Mouse (Mus musculus) CD4-positive naive resting alpha-beta T cell, adult 57 days (primary cell): ENCODE data around the gene Acox1. TPM values are rescaled to one million over a fixed set of nuclear protein-coding genes. Genes with fewer than 3 reads are reported as not detected.

Experiments used
- total RNA-seq: library from RNA; stranded (reverse); gene quantifications from one replicate; pipeline ENCODE4 v1.2.4, GENCODE M21; 2023

The Acox1 gene
- total RNA-seq, result 24.0 TPM

DNA sequence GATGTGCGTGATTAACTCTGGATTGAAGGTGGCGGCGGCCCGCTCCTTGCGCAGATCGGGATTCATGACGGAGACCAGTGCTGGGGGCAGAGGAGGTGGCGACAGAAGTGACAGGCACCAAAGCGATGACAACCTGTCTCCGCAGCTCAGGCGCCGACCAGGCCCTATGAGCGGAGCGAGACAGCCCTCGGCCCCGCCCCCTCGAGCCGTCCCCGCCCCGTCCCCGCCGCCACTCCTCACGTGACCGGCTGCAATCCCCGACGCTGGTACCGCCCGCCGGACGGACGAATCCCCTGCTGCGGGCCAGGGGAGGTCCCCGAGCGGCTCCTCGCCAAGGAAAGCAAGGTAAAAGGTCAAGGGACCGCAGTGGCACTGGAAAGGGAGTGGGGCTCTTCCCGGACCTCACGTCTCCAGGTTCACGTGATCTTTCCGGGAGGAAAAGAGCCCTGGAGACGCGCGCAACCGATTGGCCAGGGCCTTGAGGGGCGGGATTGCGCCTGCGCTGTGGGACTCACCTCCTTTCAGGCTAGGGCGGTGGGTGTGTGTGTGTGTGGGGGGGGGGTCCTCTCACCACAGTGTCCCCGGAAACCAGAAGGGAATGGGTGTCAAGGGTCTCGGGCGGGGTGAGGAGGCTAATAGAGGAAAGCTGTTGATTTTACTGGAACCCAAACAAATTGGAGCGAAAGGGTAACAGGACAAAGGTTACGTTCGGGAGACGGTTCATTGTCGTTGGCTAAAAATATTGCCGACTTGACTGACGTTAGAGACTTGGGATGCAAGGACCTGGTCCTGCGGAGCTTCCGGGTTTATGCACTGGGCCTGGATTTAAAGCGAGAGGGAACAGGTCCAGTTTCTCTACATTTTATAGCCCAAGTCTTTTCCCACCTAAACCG is at the start of gene Acox1, which contains the start of gene Ten1:
Acox1 (minus strand) TSS at position 407 of the 893 bp plus-strand sequence.
Ten1 (plus strand) TSS at position 217 of the 893 bp plus-strand sequence.

DNA sequence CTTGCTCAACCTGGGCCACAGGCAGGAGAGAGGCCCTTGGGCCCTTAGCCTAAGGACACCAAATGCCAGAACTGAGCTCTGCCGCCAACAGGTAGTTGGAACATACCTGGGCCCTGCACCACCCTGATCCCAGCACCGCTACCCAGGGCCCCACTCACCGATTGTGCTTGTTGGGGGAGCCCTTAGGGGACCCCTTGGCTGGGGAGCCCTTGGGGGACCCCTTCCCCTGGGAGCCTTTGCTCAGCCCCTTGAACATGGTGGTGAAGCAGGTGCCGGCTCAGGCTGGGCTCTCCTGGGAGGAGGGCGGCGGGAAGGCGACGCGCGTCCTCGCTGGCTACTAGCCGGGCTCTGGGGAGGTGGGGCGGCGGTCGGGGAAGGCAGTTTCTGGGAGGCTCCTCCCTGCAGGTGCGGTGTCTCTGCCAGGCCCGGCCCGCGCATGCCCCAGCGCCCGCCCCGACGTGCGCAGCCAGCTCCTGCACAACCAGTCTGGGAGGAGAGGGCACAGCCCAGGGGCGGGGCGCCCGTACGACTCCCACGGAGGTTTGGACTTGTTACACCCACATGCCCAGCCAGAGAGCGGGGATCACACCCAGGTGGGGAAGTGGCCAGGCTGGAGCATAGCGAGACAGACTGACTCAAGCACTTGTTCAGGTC is 39.0 kb upstream of the Acox1 start, which contains the start of gene Evpl:
Evpl (minus strand) TSS at position 336 of the 654 bp plus-strand sequence.

DNA sequence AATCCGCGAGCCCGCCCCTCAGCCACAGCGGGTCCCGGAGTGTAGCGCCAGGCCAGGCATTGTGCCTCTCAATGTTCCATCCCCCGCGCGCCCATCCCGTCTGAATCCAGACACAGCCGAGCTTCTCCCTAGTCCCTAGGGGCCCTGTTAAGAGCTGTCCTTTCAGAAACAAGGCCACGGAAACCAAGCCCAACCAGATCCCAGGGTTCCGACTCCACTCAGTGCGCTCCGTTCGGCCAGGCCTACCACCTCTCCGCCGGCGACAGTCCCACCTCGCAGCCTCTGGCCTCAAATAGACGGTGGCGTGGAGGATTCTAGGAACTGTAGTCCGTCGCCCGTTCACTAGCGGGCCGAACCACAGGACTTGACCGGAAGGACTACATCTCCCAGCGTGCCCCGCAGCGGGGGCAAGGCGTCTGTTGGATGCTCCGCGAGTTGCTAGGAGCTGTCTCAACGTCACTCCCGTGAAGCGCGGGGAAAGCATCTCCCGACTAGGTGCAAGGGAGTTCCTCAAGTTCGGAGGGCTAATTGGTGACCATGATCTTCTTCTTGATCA is 30.9 kb downstream of the Acox1 start, which contains the start of gene Fbf1:
Fbf1 (minus strand) TSS at position 283 of the 556 bp plus-strand sequence.

DNA sequence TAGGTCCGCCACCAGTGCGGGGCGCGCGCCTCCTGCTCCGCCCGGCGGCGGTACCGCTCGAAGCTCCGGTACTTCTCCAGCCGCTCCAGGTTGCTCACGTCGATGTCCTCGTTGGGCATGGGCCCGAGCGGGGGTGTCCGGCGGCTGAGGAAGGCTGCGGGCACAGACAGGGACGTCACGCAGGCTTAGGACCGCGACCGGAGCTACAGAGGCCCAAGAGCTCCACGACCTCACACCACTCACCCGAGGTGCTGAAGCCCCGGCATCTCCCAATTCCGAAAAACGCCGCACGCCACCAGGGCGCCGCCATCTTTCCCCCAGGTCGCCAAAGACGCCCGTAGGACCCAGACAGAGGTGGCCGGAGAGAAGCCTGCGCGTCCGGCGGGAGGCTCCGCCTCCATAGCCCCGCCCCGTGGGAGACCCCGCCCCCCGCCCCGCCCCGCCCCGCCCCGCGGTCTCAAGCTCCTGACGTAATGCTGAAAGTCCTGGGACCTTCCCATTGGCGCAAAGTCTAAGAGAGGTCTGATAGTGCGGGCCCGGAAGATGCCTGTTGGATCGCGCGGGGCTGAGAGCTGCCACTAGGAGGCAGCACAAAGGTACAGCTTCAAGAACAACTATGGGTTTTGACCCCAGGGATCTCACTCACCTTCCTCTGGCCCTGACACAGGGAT is 60.2 kb downstream of the Acox1 start, which contains the start of gene Mrpl38:
Mrpl38 (minus strand) TSS at position 401 of the 671 bp plus-strand sequence.

DNA sequence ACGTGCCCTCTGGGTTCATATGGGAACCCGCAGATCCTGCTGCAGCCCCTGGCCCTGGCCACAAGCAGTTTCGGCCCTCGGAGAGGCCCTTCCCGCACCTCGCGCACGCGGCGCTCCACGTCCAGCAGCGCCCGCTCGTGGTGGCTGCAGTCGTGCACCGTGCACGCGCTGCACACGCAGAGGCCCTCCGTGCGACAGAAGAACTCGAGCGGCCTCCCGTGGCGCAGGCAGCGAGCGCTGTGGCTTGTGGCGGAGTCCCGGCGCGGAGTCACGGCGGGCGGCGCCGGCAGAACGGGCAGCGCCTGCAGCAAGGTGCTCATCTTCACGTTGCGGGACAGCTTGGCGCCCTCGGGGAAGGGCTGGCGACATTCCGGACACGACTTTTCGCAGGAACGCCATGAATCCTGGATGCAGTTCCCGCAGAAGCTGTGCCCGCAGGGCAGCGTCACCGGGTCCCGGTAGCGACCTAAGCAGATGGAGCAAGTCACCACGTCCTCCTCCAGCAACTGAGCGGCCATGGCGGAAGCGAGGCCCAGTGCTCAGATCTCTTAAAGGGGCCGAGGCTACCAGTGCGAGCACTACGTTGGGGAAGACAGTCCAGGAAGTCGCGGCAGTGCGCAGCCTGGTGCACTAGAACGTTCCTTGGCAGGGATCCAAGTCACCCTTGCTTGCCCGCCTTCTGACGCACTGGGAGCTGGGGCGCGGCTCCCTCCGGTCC is 68.2 kb downstream of the Acox1 start, which contains the start of gene Trim65:
Trim65 (minus strand) TSS at position 641 of the 718 bp plus-strand sequence.

DNA sequence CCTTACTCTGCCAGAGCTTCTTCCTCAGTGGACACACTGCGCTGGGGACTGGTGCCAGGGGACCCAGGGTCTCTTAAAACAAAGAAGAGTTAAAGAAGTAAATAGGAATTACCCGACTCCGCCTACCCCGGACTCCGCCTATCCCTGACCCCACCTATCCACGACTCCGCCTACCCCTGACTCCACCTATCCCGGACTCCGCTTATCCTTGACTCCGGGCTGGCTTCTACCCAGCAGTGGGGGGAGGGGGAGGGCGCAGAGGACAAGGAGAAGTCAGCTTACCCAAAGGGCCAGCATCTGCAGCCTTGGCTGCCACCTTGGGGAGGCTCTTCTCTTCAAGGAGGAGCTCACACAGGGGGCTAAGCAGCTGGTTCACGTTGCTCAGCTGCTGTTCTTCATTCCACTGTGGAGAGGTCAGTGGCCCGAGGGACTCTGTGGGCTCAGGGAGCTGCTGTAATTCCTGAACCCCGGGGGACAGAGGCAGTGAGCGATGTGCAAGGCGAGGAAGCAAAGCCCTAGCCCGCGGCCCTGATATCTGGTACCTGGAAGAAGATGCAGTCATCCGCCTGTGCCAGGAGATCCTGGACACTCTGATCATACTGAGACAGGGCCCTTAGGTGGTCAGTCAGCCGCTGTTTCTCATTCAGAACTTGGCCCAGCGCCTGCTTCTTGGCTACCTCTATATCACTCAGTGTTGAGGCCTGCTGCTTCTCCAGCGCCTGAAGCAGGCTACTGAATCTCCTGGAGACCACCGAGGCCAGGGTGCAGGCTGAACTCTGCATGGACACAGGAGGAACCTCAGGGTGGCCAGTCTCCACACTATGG is 71.5 kb downstream of the Acox1 start, which contains the start of gene Trim47:
Trim47 (minus strand) TSS at position 55 of the 825 bp plus-strand sequence.

Other genes starting within 250 kb of the Acox1 start
- 0.59 TPM for gene Itgb4, start 224.3 kb downstream of the Acox1 start, total RNA-seq
- gene Galk1, start 186.3 kb downstream of the Acox1 start, total RNA-seq, result 15.2 TPM
- 1,631 TPM for gene H3f3b, start 171.1 kb downstream of the Acox1 start, total RNA-seq
- 58.6 TPM for gene Unk, start 168.7 kb downstream of the Acox1 start, total RNA-seq
- 85.3 TPM for gene Unc13d, start 121.1 kb downstream of the Acox1 start, total RNA-seq
- gene Wbp2, start 112.0 kb downstream of the Acox1 start, total RNA-seq, result 174 TPM
- 1.8 TPM for gene Trim47, start 71.8 kb downstream of the Acox1 start, total RNA-seq
- 39.2 TPM for gene Trim65, start 67.9 kb downstream of the Acox1 start, total RNA-seq
- gene Mrpl38, start 60.2 kb downstream of the Acox1 start, total RNA-seq, result 59.1 TPM
- 27.4 TPM for gene Fbf1, start 30.9 kb downstream of the Acox1 start, total RNA-seq
- 43.3 TPM for gene Ten1, start 190 bp downstream of the Acox1 start, total RNA-seq
- 0.44 TPM for gene Evpl, start 39.0 kb upstream of the Acox1 start, total RNA-seq
- 67.5 TPM for gene Srp68, start 75.2 kb upstream of the Acox1 start, total RNA-seq
- gene Galr2, start 81.9 kb upstream of the Acox1 start, total RNA-seq, result not detected
- gene Exoc7, start 108.2 kb upstream of the Acox1 start, total RNA-seq, result 60.6 TPM
- gene Foxj1, start 136.4 kb upstream of the Acox1 start, total RNA-seq, result not detected
- 8.8 TPM for gene Rnf157, start 214.0 kb upstream of the Acox1 start, total RNA-seq
- gene Ubald2, start 235.0 kb upstream of the Acox1 start, total RNA-seq, result 107 TPM